Mouse (Mus musculus) heart, embryonic 14.5 days (tissue): ENCODE measurements around the gene Mfsd9. TPM values are rescaled to one million over a fixed set of nuclear protein-coding genes. Genes with fewer than 3 reads are reported as not detected.
"Not testable (repeated sequence)": the region's sequence is repeated elsewhere in the genome, so short reads cannot be mapped to it uniquely, and the experiment has no call there.

Experiments
- ATAC-seq: fragments of 200-750 bp; cut with Nextera tagmentation; 2 replicates; pipeline ENCODE4 v1.8.0; 2017; ENCODE audit warnings: low read depth, moderate TSS enrichment; ENCODE audit not compliant: insufficient number of reproducible peaks, insufficient read depth, low FRiP score
- H3K27ac ChIP-seq, 2 experiments: fragments of 200-500 bp in 1 of 2; fragments of 300-500 bp in 1 of 2; sonication (generic) in 1 of 2; replicated peaks in 1 of 2; 2 replicates each; pipeline ENCODE4 v1.5.1; 2012 to 2014; ENCODE audit warnings: low read depth in 2 of 2, low read length in 2 of 2, control low read depth in 1 of 2, mild to moderate bottlenecking in 1 of 2, mixed read lengths in 1 of 2; ENCODE audit not compliant: control insufficient read depth in 1 of 2, insufficient read depth in 1 of 2
- H3K27me3 ChIP-seq: fragments of 300-500 bp; sonication (generic); 2 replicates; pipeline ENCODE4 v1.6.1; 2014; ENCODE audit warnings: mild to moderate bottlenecking, low read length, control low read depth; ENCODE audit not compliant: control insufficient read depth, insufficient read depth
- H3K36me3 ChIP-seq: fragments of 300-500 bp; sonication (generic); 2 replicates; pipeline ENCODE4 v1.6.1; 2014; ENCODE audit warnings: mild to moderate bottlenecking, control low read depth, low read length, mixed read lengths; ENCODE audit not compliant: control insufficient read depth, insufficient read depth
- H3K4me1 ChIP-seq, 2 experiments: fragments of 200-500 bp in 1 of 2; fragments of 300-500 bp in 1 of 2; sonication (generic) in 1 of 2; 2 replicates each; pipeline ENCODE4 v1.6.1; 2012 to 2014; ENCODE audit warnings: low read length in 2 of 2, control low read depth in 1 of 2, mixed read lengths in 1 of 2; ENCODE audit not compliant: control insufficient read depth in 2 of 2, insufficient read depth in 2 of 2
- H3K4me2 ChIP-seq: fragments of 300-500 bp; sonication (generic); 2 replicates; pipeline ENCODE4 v1.6.1; 2014; ENCODE audit warnings: mild to moderate bottlenecking, low read length
- H3K4me3 ChIP-seq, 2 experiments: fragments of 200-500 bp in 1 of 2; fragments of 300-500 bp in 1 of 2; sonication (generic) in 1 of 2; 2 replicates each; pipeline ENCODE4 v1.5.1; 2012 to 2014; ENCODE audit warnings: low read length in 2 of 2, mild to moderate bottlenecking in 2 of 2, control low read depth in 1 of 2, low read depth in 1 of 2, moderate library complexity in 1 of 2; ENCODE audit not compliant: control insufficient read depth in 1 of 2, insufficient read depth in 1 of 2
- H3K9ac ChIP-seq: fragments of 300-500 bp; sonication (generic); 2 replicates; pipeline ENCODE4 v1.6.1; 2014; ENCODE audit warnings: mild to moderate bottlenecking, low read length
- H3K9me3 ChIP-seq: fragments of 300-500 bp; sonication (generic); 2 replicates; pipeline ENCODE4 v1.6.1; 2016; ENCODE audit warnings: low read length, control low read depth; ENCODE audit not compliant: control insufficient read depth
- WGBS: fragments of 180-500 bp; shearing (Covaris S2); extraction: QIAGEN DNeasy Blood & Tissue Kit; methylation state at CpG from one replicate; pipeline ENCODE4 v1.1.7; 2014; 5-methylcytosine and 5-hydroxymethylcytosine counted together
- polyA plus RNA-seq: library from polyadenylated mRNA; unstranded; fragments of >200 nt; fragmentation: Nextera tagmentation; extraction: Ambion mirVana; gene quantifications from 2 replicates; pipeline ENCODE4 v1.2.1, GENCODE M21; 2014

Gene Mfsd9
- polyA plus RNA-seq, 1 experiment from 2014 or later, result 1.8 TPM

DNA sequence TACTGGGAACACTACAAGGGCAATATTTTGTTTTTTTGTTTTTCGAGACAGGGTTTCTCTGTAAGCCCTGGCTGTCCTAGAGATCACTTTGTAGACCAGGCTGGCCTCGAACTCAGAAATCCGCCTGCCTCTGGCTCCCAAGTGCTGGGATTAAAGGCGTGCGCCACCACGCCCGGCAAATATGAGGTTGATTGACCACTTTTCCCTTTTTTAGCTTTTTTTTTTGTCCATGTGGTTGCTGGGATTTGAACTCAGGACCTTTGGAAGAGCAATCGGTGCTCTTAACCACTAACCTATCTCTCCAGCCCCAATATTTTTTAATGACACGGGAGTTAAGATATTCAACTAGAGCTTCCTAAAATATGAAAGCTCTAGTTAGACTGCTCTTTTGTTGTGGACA, 52.2 kb downstream of the Mfsd9 start:
- H3K4me3 ChIP-seq, H3K4me1 ChIP-seq, H3K4me2 ChIP-seq, H3K36me3 ChIP-seq, H3K27ac ChIP-seq, H3K27me3 ChIP-seq, ATAC-seq, H3K9me3 ChIP-seq, H3K9ac ChIP-seq: not testable (repeated sequence)
- 91% methylated on average over 9 of the region's 9 CpGs for WGBS

GRCm38 (mm10) chr1:40737671-40738070, 52.8 kb downstream of the Mfsd9 start:
- 79% methylated on average over 8 of the region's 8 CpGs for WGBS
- ATAC-seq, result no peak

DNA sequence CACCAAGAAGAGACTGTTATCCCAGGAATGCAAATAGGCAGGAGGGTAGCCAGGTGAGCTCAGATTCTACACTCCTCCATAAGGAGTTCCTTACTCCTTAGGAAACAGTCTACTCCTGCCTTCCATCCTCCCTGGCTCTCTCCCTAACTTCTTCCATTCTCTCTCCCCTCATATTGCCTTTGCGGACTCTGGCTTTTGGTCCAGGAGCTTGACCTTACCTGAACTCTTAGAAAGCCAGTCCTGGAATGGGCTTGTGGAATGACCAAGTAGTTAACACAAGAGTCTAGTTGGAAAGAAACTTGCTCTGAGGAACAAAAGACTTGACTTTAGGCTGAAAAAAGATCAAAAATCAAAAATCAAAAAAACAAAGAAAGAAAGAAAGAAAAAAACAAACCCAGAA, 61.9 kb downstream of the Mfsd9 start:
- 90% methylated on average over 1 of the region's 1 CpGs for WGBS
- Histone ChIP-seq H3K4me2 (no peak overlapping the region), H3K9ac (no peak overlapping the region), H3K27ac (no peak overlapping the region), H3K4me1 (no peaks in the 10 kb centered on the region), H3K36me3 (no peaks in the 10 kb centered on the region), H3K27me3 (0 out of 2 replicates have a peak, but pooled peaks cover 4% of the 10 kb centered on the region), H3K4me3 (no peak overlapping the region), H3K9me3 (no peaks in the 10 kb centered on the region)
- ATAC-seq, result no peak

More at GRCm38 (mm10) chr1:40737671-40738070, 52.8 kb downstream of the Mfsd9 start:
- Histone ChIP-seq H3K4me3 (no peak overlapping the region), H3K4me1 (no peaks in the 10 kb centered on the region), H3K36me3 (no peaks in the 10 kb centered on the region), H3K4me2 (no peak overlapping the region), H3K27ac (no peak overlapping the region), H3K27me3 (0 out of 2 replicates have a peak, but pooled peaks cover 4% of the 10 kb centered on the region), H3K9ac (no peak overlapping the region), H3K9me3 (no peaks in the 10 kb centered on the region)

GRCm38 (mm10) chr1:40727404-40727803, 63.1 kb downstream of the Mfsd9 start:
- WGBS, result 77% methylated on average over 7 of the region's 7 CpGs
- Histone ChIP-seq H3K9me3 (no peaks in the 10 kb centered on the region), H3K4me1 (no peaks in the 10 kb centered on the region), H3K4me3 (no peak overlapping the region), H3K36me3 (no peaks in the 10 kb centered on the region), H3K4me2 (no peak overlapping the region), H3K27ac (no peak overlapping the region), H3K27me3 (no peaks in the 10 kb centered on the region), H3K9ac (no peak overlapping the region)
- no peak for ATAC-seq

- Histone ChIP-seq H3K4me3 (no peak overlapping the region), H3K27me3 (no peaks in the 10 kb centered on the region), H3K9ac (no peak overlapping the region), H3K36me3 (no peaks in the 10 kb centered on the region), H3K9me3 (no peaks in the 10 kb centered on the region), H3K4me1 (no peaks in the 10 kb centered on the region), H3K4me2 (no peak overlapping the region), H3K27ac (no peak overlapping the region)
- whole genome bisulfite sequencing, result 80% methylated on average over 10 of the region's 10 CpGs
- no peak for ATAC-seq
Measured at GRCm38 (mm10) chr1:40726051-40726450, 64.4 kb downstream of the Mfsd9 start.

Other genes with a start within 250 kb of the Mfsd9 start
- not detected in 2 replicates for gene Slc9a4, start 210.6 kb downstream of the Mfsd9 start, polyA plus RNA-seq
- gene Slc9a2, start 110.1 kb downstream of the Mfsd9 start, polyA plus RNA-seq, result 0.27 and 0.41 TPM in 2 replicates
- 48.5 and 52.0 TPM in 2 replicates for gene Tmem182, start 14.9 kb upstream of the Mfsd9 start, polyA plus RNA-seq